Mouse (Mus musculus): ENCODE measurements around the gene Tmem40. TPM values are rescaled to one million over a fixed set of nuclear protein-coding genes. Genes with fewer than 3 reads are reported as not detected.

Tmem40 gene
- total and polyA plus RNA-seq, 3 experiments: not detected

GRCm38 (mm10) chr6:115743569-115743968, 18.6 kb downstream of the Tmem40 start:
- Histone ChIP-seq H3K4me1 (ENCODE audit: control insufficient read depth in 1 of 2, insufficient read depth in 2 of 2) (peaks cover 3 to 10% of the 10 kb centered on the region in 2 experiments; a peak in 3 of 4 replicates), H3K4me3 (replicated peaks in 1 of 3; ENCODE audit: low read depth in 2 of 3, low read length in 2 of 3, poor library complexity in 1 of 3) (no peak overlapping the region), H3K9me3 (replicated peaks; ENCODE audit: low read length) (no peaks in the 10 kb centered on the region), H3K36me3 (replicated peaks in 1 of 2; ENCODE audit: control insufficient read depth in 1 of 2, insufficient read depth in 1 of 2, low read length in 1 of 2) (no peaks in the 10 kb centered on the region), H3K27me3 (replicated peaks) (no peaks in the 10 kb centered on the region), H3K9ac (ENCODE audit: insufficient read depth, low read depth) (no peak overlapping the region), H3K79me2 (replicated peaks; ENCODE audit: control insufficient read depth, extremely low read depth, insufficient read depth, poor library complexity, severe bottlenecking) (no peaks in the 10 kb centered on the region), H3K4me2 (ENCODE audit: insufficient read depth, low read depth, poor library complexity, severe bottlenecking) (no peak overlapping the region), H3K27ac (ENCODE audit: insufficient read depth, low read depth) (no peak overlapping the region)
- dilution Hi-C loops (cut with MboI; ENCODE audit: extremely low pct_ligation_motif_present, extremely low pct_unique_long_range_greater_than_20kb, low sequenced_read_pairs): no loop called here
- TF ChIP-seq UBTF (IDR thresholded peaks at IDR 0.05; ENCODE audit: low read depth, low read length) (no peak), TBP (conservative IDR thresholded peaks at IDR 0.05; ENCODE audit: low read depth, low read length) (no peak), MEF2A (IDR thresholded peaks at IDR 0.05; ENCODE audit: borderline replicate concordance, low read depth, low read length) (no peak), ZNF384 (IDR thresholded peaks at IDR 0.05; ENCODE audit: low read depth, low read length) (no peak), HCFC1 (IDR thresholded peaks at IDR 0.05; ENCODE audit: low read depth, low read length) (no peak)
- DNase-seq (ENCODE audit: extremely low read depth): peak; percentile 75
- in situ Hi-C loops (cut with MboI; ENCODE audit: low pct_ligation_motif_present, low pct_unique_long_range_greater_than_20kb, low sequenced_read_pairs): no loop called here

DNA sequence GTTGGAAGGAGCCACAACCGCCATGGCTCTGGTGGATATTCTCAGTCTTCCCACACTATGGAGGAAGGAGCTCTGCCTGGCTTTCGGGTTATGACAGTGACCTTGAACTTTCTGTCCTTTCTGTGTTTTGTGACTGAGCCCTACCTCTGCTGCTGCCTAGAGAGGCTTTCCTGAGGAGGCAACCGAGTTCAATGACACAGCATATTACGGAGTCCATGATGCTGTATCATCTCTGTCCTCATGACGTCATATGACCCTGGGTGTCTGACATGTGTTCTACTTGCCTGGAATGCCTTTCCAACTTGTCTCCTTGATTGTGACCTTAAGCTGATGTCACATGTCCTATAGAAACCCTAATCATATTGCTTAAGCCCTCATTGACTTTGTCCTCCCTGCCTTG, 23.2 kb downstream of the Tmem40 start:
- Histone ChIP-seq H3K27me3 (replicated peaks) (no peaks in the 10 kb centered on the region), H3K4me1 (ENCODE audit: control insufficient read depth in 1 of 2, insufficient read depth in 2 of 2) (peaks cover 3 to 10% of the 10 kb centered on the region in 2 experiments; a peak in 3 of 4 replicates), H3K4me2 (ENCODE audit: insufficient read depth, low read depth, poor library complexity, severe bottlenecking) (no peak overlapping the region), H3K27ac (ENCODE audit: insufficient read depth, low read depth) (no peak overlapping the region), H3K4me3 (replicated peaks in 1 of 3; ENCODE audit: low read depth in 2 of 3, low read length in 2 of 3, poor library complexity in 1 of 3) (no peak overlapping the region), H3K9me3 (replicated peaks; ENCODE audit: low read length) (peaks cover 5% of the 10 kb centered on the region), H3K79me2 (replicated peaks; ENCODE audit: control insufficient read depth, extremely low read depth, insufficient read depth, poor library complexity, severe bottlenecking) (no peaks in the 10 kb centered on the region), H3K36me3 (replicated peaks in 1 of 2; ENCODE audit: control insufficient read depth in 1 of 2, insufficient read depth in 1 of 2, low read length in 1 of 2) (no peaks in the 10 kb centered on the region), H3K9ac (ENCODE audit: insufficient read depth, low read depth) (no peak overlapping the region)
- DNase-seq (ENCODE audit: extremely low read depth): no peak
- TF ChIP-seq RAD21 (IDR thresholded peaks at IDR 0.05; ENCODE audit: low read depth, low read length): no peak
- no peak for TF ChIP-seq RCOR1 (conservative IDR thresholded peaks at IDR 0.05; ENCODE audit: low read depth, low read length)
- no peak for TF ChIP-seq POLR2AphosphoS2 (IDR thresholded peaks at IDR 0.05; ENCODE audit: low read depth, low read length)
- no peak for TF ChIP-seq USF2 (conservative IDR thresholded peaks at IDR 0.05; ENCODE audit: low read depth, low read length)
- TF ChIP-seq JUN (IDR thresholded peaks at IDR 0.05; ENCODE audit: insufficient read depth, low read depth, low read length): no peak
- TF ChIP-seq MXI1 (IDR thresholded peaks at IDR 0.05; ENCODE audit: low read depth, low read length): no peak
- TF ChIP-seq NRF1 (IDR thresholded peaks at IDR 0.05; ENCODE audit: low read depth, low read length): no peak
- dilution Hi-C loops (cut with MboI; ENCODE audit: extremely low pct_ligation_motif_present, extremely low pct_unique_long_range_greater_than_20kb, low sequenced_read_pairs): no loop called here
- in situ Hi-C loops (cut with MboI; ENCODE audit: low pct_ligation_motif_present, low pct_unique_long_range_greater_than_20kb, low sequenced_read_pairs): no loop called here

GRCm38 (mm10) chr6:115734909-115735308, 27.3 kb downstream of the Tmem40 start:
- in situ Hi-C loops (cut with MboI; ENCODE audit: low pct_ligation_motif_present, low pct_unique_long_range_greater_than_20kb, low sequenced_read_pairs): no loop called here
- no peaks in the 10 kb centered on the region for H3K36me3 ChIP-seq (replicated peaks in 1 of 2; ENCODE audit: control insufficient read depth in 1 of 2, insufficient read depth in 1 of 2, low read length in 1 of 2)
- DNase-seq (ENCODE audit: extremely low read depth): peak; percentile 53
- TF ChIP-seq UBTF (IDR thresholded peaks at IDR 0.05; ENCODE audit: low read depth, low read length): no peak
- TF ChIP-seq TBP (conservative IDR thresholded peaks at IDR 0.05; ENCODE audit: low read depth, low read length): no peak
- peak; percentile 29; the same call in 1 of the 2 replicates for TF ChIP-seq ZNF384 (IDR thresholded peaks at IDR 0.05; ENCODE audit: low read depth, low read length)
- TF ChIP-seq MYC (IDR thresholded peaks at IDR 0.05; ENCODE audit: low read depth, low read length): no peak
- no peak for TF ChIP-seq JUN (IDR thresholded peaks at IDR 0.05; ENCODE audit: insufficient read depth, low read depth, low read length)
- TF ChIP-seq E2F4 (IDR thresholded peaks at IDR 0.05; ENCODE audit: insufficient replicate concordance, low read depth, low read length): no peak
- TF ChIP-seq JUND (conservative IDR thresholded peaks at IDR 0.05; ENCODE audit: low read depth, low read length): no peak
- no peak for TF ChIP-seq CHD2 (IDR thresholded peaks at IDR 0.05; ENCODE audit: low read length)
- TF ChIP-seq ZKSCAN1 (IDR thresholded peaks at IDR 0.05; ENCODE audit: borderline replicate concordance, low read depth, low read length): no peak
- no peak for TF ChIP-seq CHD1 (IDR thresholded peaks at IDR 0.05; ENCODE audit: low read depth, low read length)
- TF ChIP-seq NRF1 (IDR thresholded peaks at IDR 0.05; ENCODE audit: low read depth, low read length): no peak
- no peak for TF ChIP-seq EP300 (IDR thresholded peaks at IDR 0.05; ENCODE audit: low read length)
- no peak for TF ChIP-seq MAZ (IDR thresholded peaks at IDR 0.05; ENCODE audit: low read depth, low read length)
- no peak for TF ChIP-seq GABPA (IDR thresholded peaks at IDR 0.05; ENCODE audit: insufficient replicate concordance, low read depth, low read length)
- TF ChIP-seq POLR2A (IDR thresholded peaks at IDR 0.05; ENCODE audit: low read depth, low read length): no peak
- no peak for TF ChIP-seq KAT2A (IDR thresholded peaks at IDR 0.05; ENCODE audit: insufficient replicate concordance, low read length)
- no peak for TF ChIP-seq HCFC1 (IDR thresholded peaks at IDR 0.05; ENCODE audit: low read depth, low read length)
- no peak for TF ChIP-seq ELF1 (IDR thresholded peaks at IDR 0.05; ENCODE audit: low read depth, low read length)
- no peak for TF ChIP-seq NELFE (IDR thresholded peaks at IDR 0.05; ENCODE audit: low read depth, low read length)
- TF ChIP-seq IRF4 (IDR thresholded peaks at IDR 0.05; ENCODE audit: low read depth, low read length): no peak

More at GRCm38 (mm10) chr6:115734909-115735308, 27.3 kb downstream of the Tmem40 start:
- dilution Hi-C loops (cut with MboI; ENCODE audit: extremely low pct_ligation_motif_present, extremely low pct_unique_long_range_greater_than_20kb, low sequenced_read_pairs): no loop called here
- Histone ChIP-seq H3K4me2 (ENCODE audit: insufficient read depth, low read depth, poor library complexity, severe bottlenecking) (no peak overlapping the region), H3K27ac (ENCODE audit: insufficient read depth, low read depth) (no peak overlapping the region), H3K27me3 (replicated peaks) (no peaks in the 10 kb centered on the region), H3K79me2 (replicated peaks; ENCODE audit: control insufficient read depth, extremely low read depth, insufficient read depth, poor library complexity, severe bottlenecking) (no peaks in the 10 kb centered on the region), H3K9me3 (replicated peaks; ENCODE audit: low read length) (peaks cover 5% of the 10 kb centered on the region), H3K9ac (ENCODE audit: insufficient read depth, low read depth) (no peak overlapping the region), H3K4me3 (replicated peaks in 1 of 3; ENCODE audit: low read depth in 2 of 3, low read length in 2 of 3, poor library complexity in 1 of 3) (no peak overlapping the region), H3K4me1 (ENCODE audit: control insufficient read depth in 1 of 2, insufficient read depth in 2 of 2) (no peaks in the 10 kb centered on the region)

Measured in CH12.LX (cell line).